Mouse (Mus musculus) cerebellum, postnatal 25 days (tissue): ENCODE results near the gene Vmn1r22.
"Not testable (repeated sequence)": the region's sequence is repeated elsewhere in the genome, so short reads cannot be mapped to it uniquely, and the experiment has no call there.

Experiments used
- DNase-seq, 2 experiments: peaks; one replicate each; pipeline ENCODE4 v3.0.0; 2021; ENCODE audit warnings: mixed read lengths in 2 of 2

Vmn1r22 gene

DNA sequence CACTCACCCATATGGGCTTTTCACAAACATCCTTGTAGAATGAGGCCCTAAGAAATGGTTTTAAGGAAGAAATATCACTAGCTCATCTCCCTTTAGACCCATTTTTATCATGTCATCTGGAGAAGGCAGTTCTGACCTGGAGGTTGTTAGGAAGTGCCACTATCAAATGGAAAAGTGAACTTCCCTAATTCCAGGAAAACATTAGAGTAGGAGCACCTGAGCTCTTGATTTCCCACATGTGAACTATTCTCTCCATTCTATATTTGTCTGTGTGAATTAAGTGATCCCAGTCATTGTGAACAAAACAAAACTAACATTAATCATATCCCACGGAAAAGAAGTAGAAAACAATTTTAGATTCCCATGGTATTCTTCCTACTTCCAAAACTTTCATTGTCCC lies at the start of gene Vmn1r22:
TSS of gene Vmn1r22 (minus strand) at position 101 of the 400 bp plus-strand sequence.
- DNase-seq, result no peak

DNA sequence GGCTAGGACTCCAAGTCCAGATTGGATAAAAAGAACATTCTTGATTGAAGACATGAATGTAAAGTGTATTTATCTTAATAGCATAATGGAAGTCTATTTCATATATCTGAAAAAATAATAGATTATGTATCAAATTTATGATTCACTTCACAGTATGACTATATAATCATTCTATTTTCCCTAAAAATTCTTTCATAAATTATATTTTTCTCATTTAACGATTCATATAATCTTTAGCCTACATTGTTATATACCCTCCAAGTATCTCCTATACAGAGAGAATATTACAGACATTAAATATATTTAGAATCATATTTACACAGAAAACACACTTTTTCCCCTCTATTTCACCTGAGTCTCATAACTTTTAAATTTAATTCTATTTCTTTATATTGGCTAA lies 18.9 kb upstream of the Vmn1r22 start, which contains the start of gene Vmn1r23:
TSS of gene Vmn1r23 (minus strand) at position 101 of the 400 bp plus-strand sequence.
- DNase-seq, result no peak

DNA sequence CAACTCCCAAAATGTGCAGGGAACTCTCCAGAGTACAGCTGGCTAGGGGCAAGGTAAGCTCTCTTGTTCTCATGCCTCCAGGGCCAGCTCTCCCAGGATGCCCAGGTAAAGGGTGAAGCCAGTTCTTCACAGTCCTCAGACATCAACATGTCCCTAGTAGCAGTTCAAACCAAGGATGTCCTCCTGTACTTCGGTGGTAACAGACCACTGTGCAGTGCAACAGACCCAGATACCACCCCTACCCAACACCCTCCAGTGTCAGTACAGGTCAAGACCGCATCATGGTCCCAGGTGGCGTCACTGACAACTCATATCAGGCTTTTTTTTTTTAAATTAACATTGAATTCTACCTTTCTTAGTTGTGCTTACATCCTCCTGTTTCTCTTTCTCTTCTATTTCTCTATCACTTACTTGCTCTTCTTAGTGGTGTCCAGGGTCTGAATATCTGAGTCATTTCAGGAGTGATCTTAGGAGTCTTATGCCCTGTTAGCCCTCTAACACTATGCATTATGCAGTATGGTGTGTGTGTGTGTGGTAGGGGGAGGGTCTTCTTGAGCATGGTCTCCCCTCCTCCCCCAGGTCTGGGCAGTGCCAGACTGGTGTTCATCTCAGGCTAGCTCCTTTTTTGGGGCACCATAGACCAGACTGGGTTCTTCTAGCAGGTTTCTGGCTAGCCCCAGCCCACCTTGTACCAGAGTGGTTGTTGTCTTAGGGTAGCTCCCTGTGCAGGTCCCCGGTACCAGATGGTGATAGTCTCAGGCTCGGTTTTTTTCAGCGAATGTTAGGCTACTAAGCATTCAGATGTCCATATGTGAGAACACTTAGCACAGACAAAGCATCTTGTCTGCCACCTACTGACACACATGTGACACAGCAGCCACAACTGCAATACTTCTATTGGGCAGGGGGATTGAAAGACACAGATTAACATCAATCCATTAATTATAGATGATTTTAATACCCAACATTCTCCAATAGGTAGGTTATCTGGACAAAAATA lies 48.5 kb downstream of the Vmn1r22 start:
- peak; percentile 8 to 43 for DNase-seq

DNA sequence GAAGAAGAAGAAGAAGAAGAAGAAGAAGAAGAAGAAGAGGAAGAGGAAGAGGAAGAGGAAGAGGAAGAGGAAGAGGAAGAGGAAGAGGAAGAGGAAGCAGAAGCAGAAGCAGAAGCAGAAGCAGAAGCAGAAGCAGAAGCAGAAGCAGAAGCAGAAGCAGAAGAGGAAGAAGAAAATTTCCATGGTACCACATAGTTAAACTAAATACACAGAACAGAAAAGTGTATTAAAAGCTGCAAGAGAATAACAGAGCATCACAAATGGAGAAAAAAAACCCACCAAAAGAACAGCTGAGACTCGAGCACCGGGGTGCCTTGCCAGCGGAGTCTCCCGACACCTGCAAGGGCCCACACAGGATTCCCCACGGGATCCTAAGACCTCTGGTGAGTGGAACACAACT lies 56.7 kb downstream of the Vmn1r22 start:
- not testable (repeated sequence) for DNase-seq

DNA sequence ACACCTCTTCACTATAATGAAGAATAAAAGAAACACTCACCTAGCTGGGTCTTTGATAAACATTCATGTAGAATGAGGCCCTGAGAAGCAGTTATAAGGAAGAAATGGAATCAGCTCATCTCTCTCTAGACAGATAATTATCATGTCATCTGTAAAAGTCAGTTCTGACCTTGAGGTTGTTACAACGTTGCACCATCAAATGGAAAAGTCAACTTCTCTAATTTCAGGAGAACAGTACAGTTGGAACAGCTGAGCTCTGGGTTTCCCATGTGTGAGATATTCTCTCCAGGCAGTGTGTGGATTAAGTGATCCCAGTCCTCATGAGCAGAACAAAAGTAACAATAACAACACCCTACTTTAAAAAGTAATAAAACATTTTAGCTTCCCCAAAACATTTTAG lies 57.5 kb downstream of the Vmn1r22 start, which contains the start of gene Vmn1r21:
TSS of gene Vmn1r21 (minus strand) at position 58 of the 400 bp plus-strand sequence.
- DNase-seq, result no peak
